Mouse (Mus musculus) spleen, adult 2 months (tissue): ENCODE results near the gene Trim68.
A peak's percentile ranks its signal among the peaks of the same experiment; 100 is the strongest.

Source experiments
- CTCF ChIP-seq: fragments of 200-500 bp; IDR thresholded peaks from 2 replicates; pipeline ENCODE4 v1.5.1; 2011; ENCODE audit warnings: mild to moderate bottlenecking, inconsistent platforms; ENCODE audit not compliant: insufficient read depth, insufficient read length, insufficient replicate concordance; ENCODE audit errors: extremely low read depth
- POLR2A ChIP-seq: fragments of 200-500 bp; IDR thresholded peaks from 2 replicates; pipeline ENCODE4 v1.6.1; 2011; ENCODE audit warnings: low read depth, low read length, inconsistent platforms

DNA sequence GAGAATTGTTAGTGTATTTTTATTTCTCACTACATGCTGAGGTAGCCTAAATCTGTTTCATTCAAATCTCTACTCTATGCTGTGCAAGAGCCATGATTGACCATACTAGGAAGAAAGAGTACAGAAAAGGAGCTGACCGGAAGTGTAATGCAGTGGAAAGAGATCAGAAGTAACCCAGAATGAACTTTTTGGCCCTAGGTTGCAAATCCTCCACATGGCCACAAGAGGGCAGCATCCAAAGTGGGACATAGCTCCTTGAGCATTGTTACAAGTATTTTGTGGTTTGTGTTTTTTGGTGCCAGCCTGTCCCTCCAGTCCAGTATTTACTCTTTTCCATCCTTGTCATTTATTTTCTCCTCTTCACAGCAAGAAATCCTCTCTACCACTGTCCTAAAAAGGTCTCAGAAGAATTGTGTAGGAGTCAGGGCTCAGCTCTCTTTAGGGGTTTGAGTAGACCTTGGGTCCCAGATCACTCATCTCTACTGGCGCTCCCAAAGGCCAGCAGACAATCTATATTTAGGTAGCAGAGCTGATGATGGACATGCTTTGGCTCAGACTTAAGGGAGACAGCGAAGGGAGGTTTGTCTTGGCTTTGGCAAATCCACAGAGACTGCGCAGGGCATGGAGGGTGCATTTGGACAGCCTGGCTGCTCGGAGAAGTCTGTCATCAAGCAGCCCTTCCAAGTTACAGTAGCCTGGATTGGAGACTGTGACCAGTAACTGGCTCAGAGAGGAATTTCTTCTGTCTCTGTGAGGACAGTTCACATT lies 8.4 kb upstream of the Trim68 start, which contains the start of gene Olfr557:
- TF ChIP-seq POLR2A (no peak), CTCF (peak; percentile 77; the same call in 1 of the 2 replicates)
